Mouse (Mus musculus) brown adipose tissue, adult 24 weeks (tissue): Measurements from ENCODE around the gene Igsf9. TPM values are rescaled to one million over a fixed set of nuclear protein-coding genes. Genes with fewer than 3 reads are reported as not detected.

Experiments used
- H3K27ac ChIP-seq: fragments of 200-500 bp; replicated peaks from 2 replicates; pipeline ENCODE4 v1.5.1; 2012; ENCODE audit warnings: low read depth, mild to moderate bottlenecking, low read length
- H3K4me1 ChIP-seq: fragments of 200-500 bp; 2 replicates; pipeline ENCODE4 v1.6.1; 2012; ENCODE audit warnings: low read length, mixed read lengths; ENCODE audit not compliant: control insufficient read depth, insufficient read depth, insufficient read length
- H3K4me3 ChIP-seq: fragments of 200-500 bp; 2 replicates; pipeline ENCODE4 v1.5.1; 2012; ENCODE audit warnings: low read depth, mild to moderate bottlenecking, low read length, moderate library complexity; ENCODE audit not compliant: insufficient read depth
- polyA plus RNA-seq: library from polyadenylated mRNA; stranded (reverse); fragments of >200 nt; gene quantifications from 2 replicates; pipeline ENCODE4 v1.2.4, GENCODE M21; 2012; ENCODE audit not compliant: missing spikeins, insufficient read depth, insufficient read length

Igsf9 gene
- polyA plus RNA-seq, 1 experiment, result not detected

GRCm38 (mm10) chr1:172481111-172481510, 477 bp upstream of the Igsf9 start:
- no peak overlapping the region for H3K4me3 ChIP-seq
- no peak overlapping the region for H3K27ac ChIP-seq
- no peaks in the 10 kb centered on the region for H3K4me1 ChIP-seq

DNA sequence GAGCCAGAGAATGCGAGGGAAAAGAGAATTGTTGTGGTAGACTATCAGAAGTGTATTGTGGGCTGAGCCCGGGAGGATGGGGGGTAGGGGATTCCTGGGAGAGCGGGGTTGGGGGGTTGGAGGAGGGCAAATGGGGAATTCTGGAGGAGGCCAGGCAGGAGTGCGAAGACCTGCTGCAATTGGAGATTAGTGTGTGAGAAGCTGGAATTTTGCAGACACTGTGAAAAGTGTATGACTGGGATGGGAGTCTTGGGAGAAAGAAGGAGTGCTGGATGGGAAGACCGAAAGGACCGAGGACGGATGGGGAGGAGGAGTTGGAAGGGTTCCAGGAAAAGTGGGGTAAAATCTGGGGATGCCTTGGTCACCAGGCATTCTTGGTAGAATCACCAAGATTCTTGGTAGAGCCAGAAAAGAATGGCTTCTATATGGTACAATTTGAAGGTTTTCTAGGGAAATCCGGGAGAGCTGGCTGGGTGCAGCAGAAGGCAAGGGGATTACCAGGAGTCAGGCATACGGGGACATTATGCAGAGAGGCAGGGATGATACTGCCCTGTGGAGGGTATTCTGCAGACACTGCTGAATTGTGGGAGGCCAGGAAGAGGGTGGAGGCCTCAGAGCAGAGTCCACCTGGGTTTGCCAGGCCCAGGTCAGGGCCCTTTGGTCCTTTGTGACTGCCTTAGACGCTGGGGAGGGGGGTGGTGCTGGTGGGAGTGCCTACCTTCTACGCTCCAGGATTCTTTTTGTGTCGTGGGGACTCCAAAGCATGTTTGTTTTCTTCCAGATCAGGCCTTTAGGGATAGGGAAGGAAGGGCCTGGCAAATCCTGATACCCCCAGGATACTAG, 1.2 kb downstream of the Igsf9 start:
- Histone ChIP-seq H3K4me1 (no peaks in the 10 kb centered on the region), H3K27ac (no peak overlapping the region), H3K4me3 (peak overlapping the region; percentile 49)

GRCm38 (mm10) chr1:172483361-172483660, 1.7 kb downstream of the Igsf9 start:
- Histone ChIP-seq H3K4me1 (no peaks in the 10 kb centered on the region), H3K4me3 (no peak overlapping the region), H3K27ac (no peak overlapping the region)

DNA sequence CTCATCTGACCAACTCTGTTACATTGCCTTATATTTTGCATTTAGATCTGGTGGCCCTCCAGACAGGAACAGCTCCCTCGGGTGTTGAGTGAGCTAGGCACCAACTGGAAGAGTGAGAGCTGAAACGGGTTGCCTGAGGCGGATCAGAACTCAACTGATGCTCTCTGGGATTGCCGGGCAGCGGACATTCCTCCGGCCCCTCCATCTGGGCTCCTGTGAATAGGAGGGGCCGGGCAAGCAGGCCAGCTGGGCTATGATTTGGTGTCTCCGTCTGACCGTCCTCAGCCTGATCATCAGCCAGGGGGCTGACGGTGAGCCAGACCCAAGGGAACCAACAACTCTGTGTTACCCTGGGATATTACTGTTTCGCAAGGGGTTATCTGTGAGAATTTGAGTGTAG, 2.6 kb downstream of the Igsf9 start:
- Histone ChIP-seq H3K4me3 (no peak overlapping the region), H3K27ac (no peak overlapping the region)

GRCm38 (mm10) chr1:172484671-172485070, 3.1 kb downstream of the Igsf9 start:
- no peak overlapping the region for H3K4me3 ChIP-seq
- no peak overlapping the region for H3K27ac ChIP-seq
- H3K4me1 ChIP-seq, result no peaks in the 10 kb centered on the region

More for the DNA sequence above, 2.6 kb downstream of the Igsf9 start:
- H3K4me1 ChIP-seq, result no peaks in the 10 kb centered on the region

DNA sequence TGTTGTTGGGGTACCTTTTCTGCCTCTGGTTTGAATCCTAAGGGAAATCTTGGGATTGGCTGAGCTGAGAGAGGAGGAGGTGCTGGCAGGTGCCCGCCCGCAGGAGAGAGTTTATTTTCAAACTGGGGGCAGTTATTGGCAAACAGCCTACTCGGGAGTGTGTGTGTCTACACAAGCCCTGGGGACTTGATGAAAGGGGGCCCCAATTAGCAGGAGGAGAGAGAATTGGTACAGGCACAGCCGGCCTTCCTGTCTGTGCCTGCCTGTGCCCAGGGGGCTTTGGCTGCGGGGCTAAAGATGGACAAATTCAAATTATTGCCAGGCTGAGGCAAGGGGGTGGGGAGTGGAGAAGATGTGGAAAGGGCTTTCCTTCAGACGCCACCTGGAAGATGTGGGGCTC, 4.2 kb downstream of the Igsf9 start:
- H3K4me1 ChIP-seq, result no peaks in the 10 kb centered on the region
- H3K4me3 ChIP-seq, result no peak overlapping the region
- H3K27ac ChIP-seq, result no peak overlapping the region

- H3K4me3 ChIP-seq, result no peak overlapping the region
- H3K4me1 ChIP-seq, result no peaks in the 10 kb centered on the region
- no peak overlapping the region for H3K27ac ChIP-seq
Observed at GRCm38 (mm10) chr1:172486236-172486635, 4.6 kb downstream of the Igsf9 start.

DNA sequence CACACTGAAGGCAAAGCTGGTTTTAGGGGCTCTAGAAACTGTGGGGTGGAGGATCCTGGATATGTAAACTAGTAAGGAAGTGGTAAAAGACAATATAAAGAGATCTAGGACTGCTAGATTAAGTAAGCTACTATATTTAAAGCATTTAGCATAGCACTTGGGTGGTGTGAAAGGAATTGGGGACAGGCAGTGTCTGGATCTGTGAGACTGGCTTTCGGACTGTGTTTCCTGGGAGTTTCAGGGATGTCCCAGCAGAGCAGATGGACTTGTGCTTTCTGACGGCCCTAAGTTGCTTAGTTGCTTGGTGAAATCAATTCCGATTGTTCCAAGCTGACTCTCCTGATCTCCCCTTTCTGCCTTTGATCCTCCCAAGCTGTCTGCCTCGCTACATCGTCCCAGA, 5.1 kb downstream of the Igsf9 start:
- H3K4me3 ChIP-seq, result no peak overlapping the region
- no peaks in the 10 kb centered on the region for H3K4me1 ChIP-seq
- H3K27ac ChIP-seq, result no peak overlapping the region

DNA sequence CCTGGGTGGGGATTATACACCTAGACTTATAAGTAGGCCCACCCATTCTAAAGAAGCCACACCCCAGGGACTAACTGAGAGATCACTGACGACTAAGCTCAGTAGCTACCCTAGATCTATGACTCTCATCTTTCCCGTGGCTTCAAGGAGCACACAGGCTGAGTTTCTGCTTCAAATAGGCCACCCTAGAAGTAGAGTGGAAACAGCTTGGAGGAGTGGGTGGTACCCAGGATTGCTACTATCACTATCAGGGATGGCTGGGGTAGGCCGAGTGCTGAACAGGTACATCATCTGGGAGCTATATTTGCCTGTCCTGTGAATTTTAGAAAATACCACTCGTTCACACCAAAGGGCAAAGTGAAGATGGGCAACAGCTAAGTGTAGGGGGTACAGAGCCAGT, 6.3 kb downstream of the Igsf9 start:
- Histone ChIP-seq H3K4me1 (no peaks in the 10 kb centered on the region), H3K27ac (no peak overlapping the region), H3K4me3 (no peak overlapping the region)

GRCm38 (mm10) chr1:172488831-172489230, 7.2 kb downstream of the Igsf9 start:
- H3K4me1 ChIP-seq, result no peaks in the 10 kb centered on the region

DNA sequence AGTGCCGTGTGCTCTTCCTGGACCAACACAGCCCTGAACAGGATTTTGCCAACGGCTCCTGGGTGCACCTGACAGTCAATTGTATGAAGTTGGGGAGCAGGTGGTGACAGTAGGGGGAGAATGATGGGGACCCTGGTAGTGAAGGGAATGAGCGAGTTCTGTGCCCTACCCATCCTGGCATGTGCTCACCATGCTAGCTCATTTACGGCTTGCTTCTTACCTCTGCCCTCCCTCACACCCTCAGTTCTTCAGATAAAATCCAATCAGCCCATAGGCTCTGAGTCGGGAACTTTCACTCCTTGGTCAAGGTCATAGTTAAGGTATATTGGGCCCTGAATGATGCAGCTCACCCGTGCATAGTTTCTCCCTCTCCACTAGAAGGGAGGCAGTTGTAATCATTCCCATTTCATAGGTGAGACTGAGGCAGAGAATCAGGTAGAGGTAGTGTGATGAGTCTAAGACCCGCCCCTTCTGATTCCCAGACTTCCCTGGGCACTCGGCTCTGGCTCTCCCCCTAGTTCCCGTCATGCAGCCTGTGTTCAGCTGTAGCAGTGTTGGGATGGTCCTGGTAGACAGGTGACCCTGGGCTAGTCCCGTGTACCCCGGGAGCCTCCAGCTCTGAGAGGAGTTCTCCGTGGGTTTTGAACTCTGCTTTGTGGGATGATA, 8.1 kb downstream of the Igsf9 start:
- 0 out of 2 replicates have a peak overlapping the region, but pooled peaks have one; percentile 52 for H3K4me3 ChIP-seq
- H3K27ac ChIP-seq, result no peak overlapping the region
- H3K4me1 ChIP-seq, result no peaks in the 10 kb centered on the region

More at GRCm38 (mm10) chr1:172488831-172489230, 7.2 kb downstream of the Igsf9 start:
- H3K27ac ChIP-seq, result no peak overlapping the region
- H3K4me3 ChIP-seq, result no peak overlapping the region

DNA sequence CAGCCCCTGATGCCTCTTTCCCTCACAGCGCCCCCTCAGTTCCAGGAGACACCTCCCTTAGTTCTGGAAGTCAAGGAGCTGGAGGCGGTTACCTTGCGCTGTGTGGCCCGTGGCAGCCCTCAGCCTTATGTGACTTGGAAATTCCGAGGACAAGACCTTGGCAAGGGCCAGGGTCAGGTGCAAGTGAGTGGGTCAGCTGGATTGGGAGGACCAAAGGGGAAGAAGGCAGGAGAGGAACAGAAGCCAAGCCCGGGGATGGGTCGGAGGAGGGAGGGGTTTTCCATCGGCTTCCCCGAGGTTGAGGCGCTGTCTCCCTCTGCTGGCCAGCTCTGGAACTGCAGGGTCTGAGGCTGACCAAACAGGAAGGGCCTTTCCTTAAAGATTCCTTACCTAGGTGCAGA, 8.7 kb downstream of the Igsf9 start:
- no peaks in the 10 kb centered on the region for H3K4me1 ChIP-seq
- no peak overlapping the region for H3K27ac ChIP-seq
- peak overlapping the region; percentile 52 for H3K4me3 ChIP-seq

DNA sequence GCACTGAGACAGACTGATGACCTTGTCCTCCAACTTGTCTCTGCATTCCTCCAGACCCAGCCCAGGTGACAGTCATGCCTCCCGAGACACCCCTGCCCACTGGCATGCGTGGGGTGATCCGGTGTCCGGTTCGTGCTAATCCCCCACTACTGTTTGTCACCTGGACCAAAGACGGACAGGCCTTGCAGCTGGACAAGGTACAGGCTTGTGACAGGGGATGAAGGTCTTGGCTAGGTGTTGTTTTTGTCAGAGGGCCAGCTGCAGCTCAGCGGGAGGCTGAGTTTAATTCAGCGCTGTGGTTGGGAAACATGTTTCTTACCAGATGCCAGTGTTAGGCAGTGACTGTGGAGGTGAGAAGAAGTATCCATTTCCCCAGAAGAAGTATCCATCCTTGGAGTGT, 10.5 kb downstream of the Igsf9 start:
- Histone ChIP-seq H3K4me1 (no peaks in the 10 kb centered on the region), H3K4me3 (no peak overlapping the region), H3K27ac (no peak overlapping the region)

GRCm38 (mm10) chr1:172493516-172493915, 11.9 kb downstream of the Igsf9 start:
- Histone ChIP-seq H3K27ac (no peak overlapping the region), H3K4me3 (no peak overlapping the region), H3K4me1 (no peaks in the 10 kb centered on the region)

GRCm38 (mm10) chr1:172496030-172496429, 14.4 kb downstream of the Igsf9 start:
- H3K4me1 ChIP-seq, result no peaks in the 10 kb centered on the region
- H3K27ac ChIP-seq, result no peak overlapping the region
- H3K4me3 ChIP-seq, result no peak overlapping the region

- Histone ChIP-seq H3K4me1 (peaks cover 7% of the 10 kb centered on the region; the same call in 1 of the 2 replicates), H3K4me3 (no peak overlapping the region), H3K27ac (no peak overlapping the region)
Observed at GRCm38 (mm10) chr1:172497428-172497827, 15.8 kb downstream of the Igsf9 start.
